Mouse (Mus musculus) heart, embryonic 15.5 days (tissue): ENCODE measurements around the gene Gimap9. TPM values are rescaled to one million over a fixed set of nuclear protein-coding genes. Genes with fewer than 3 reads are reported as not detected.
A peak's percentile ranks its signal among the peaks of the same experiment; 100 is the strongest.
"Not testable (repeated sequence)": the region's sequence is repeated elsewhere in the genome, so short reads cannot be mapped to it uniquely, and the experiment has no call there.

Experiments
- ATAC-seq: fragments of 200-750 bp; cut with Nextera tagmentation; replicated peaks from 2 replicates; pipeline ENCODE4 v1.8.0; 2017; ENCODE audit warnings: low read depth, moderate TSS enrichment; ENCODE audit not compliant: insufficient number of reproducible peaks, insufficient read depth, low FRiP score
- H3K27ac ChIP-seq: fragments of 300-500 bp; sonication (generic); 2 replicates; pipeline ENCODE4 v1.5.1; 2015; ENCODE audit warnings: mild to moderate bottlenecking, inconsistent platforms
- H3K27me3 ChIP-seq: fragments of 300-500 bp; sonication (generic); 2 replicates; pipeline ENCODE4 v1.6.1; 2015; ENCODE audit warnings: inconsistent platforms
- H3K36me3 ChIP-seq: fragments of 300-500 bp; sonication (generic); 2 replicates; pipeline ENCODE4 v1.6.1; 2015; ENCODE audit warnings: mild to moderate bottlenecking, inconsistent platforms
- H3K4me1 ChIP-seq: fragments of 300-500 bp; sonication (generic); replicated peaks from 2 replicates; pipeline ENCODE4 v1.6.1; 2015; ENCODE audit warnings: inconsistent platforms
- H3K4me2 ChIP-seq: fragments of 300-500 bp; sonication (generic); 2 replicates; pipeline ENCODE4 v1.6.1; 2015; ENCODE audit warnings: inconsistent platforms, mild to moderate bottlenecking, moderate library complexity
- H3K4me3 ChIP-seq: fragments of 300-500 bp; sonication (generic); 2 replicates; pipeline ENCODE4 v1.5.1; 2015; ENCODE audit warnings: mild to moderate bottlenecking, inconsistent platforms
- H3K9ac ChIP-seq: fragments of 300-500 bp; sonication (generic); 2 replicates; pipeline ENCODE4 v1.6.1; 2015; ENCODE audit warnings: mild to moderate bottlenecking, inconsistent platforms
- H3K9me3 ChIP-seq: fragments of 300-500 bp; sonication (generic); replicated peaks from 2 replicates; pipeline ENCODE4 v1.6.1; 2016; ENCODE audit warnings: inconsistent platforms
- WGBS: fragments of 180-500 bp; shearing (Covaris S2); methylation state at CpG from one replicate; pipeline ENCODE4 v1.1.7; 2015; ENCODE audit warnings: mixed read lengths; 5-methylcytosine and 5-hydroxymethylcytosine counted together
- polyA plus RNA-seq: library from polyadenylated mRNA; unstranded; fragments of >200 nt; fragmentation: Nextera tagmentation; extraction: Ambion mirVana; gene quantifications from 2 replicates; pipeline ENCODE4 v1.2.1, GENCODE M21; 2015

Gene Gimap9
- polyA plus RNA-seq, 1 experiment from 2014 or later = 7.9 TPM

DNA sequence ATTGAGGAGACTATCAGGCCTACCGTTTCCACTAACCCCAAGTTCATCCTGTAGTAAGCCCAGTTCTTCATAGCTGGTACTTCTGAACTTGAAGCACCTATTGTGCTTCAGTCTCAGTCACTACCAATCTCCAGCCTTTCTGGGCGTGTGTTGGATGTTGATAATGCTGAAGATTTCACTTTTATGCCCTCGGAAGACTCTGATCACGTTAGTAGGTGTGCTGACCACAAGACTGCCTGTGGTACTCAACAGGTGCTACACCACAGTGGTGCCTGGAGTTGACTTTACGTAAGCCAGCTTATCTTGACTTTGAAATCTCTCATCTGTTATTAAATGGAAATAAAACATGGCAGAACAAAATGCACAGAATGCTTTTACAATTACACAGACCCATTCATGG lies 4.5 kb downstream of the Gimap9 start:
- 68% methylated on average over 5 of the region's 5 CpGs for WGBS
- no peak for ATAC-seq
- no peaks in the 10 kb centered on the region for H3K36me3 ChIP-seq
- no peak overlapping the region for H3K4me3 ChIP-seq
- H3K4me2 ChIP-seq = no peak overlapping the region
- no peak overlapping the region for H3K27ac ChIP-seq
- H3K9ac ChIP-seq = no peak overlapping the region
- no peaks in the 10 kb centered on the region for H3K9me3 ChIP-seq
- H3K27me3 ChIP-seq = no peaks in the 10 kb centered on the region
- 0 out of 2 replicates have a peak, but pooled peaks cover 4% of the 10 kb centered on the region for H3K4me1 ChIP-seq

DNA sequence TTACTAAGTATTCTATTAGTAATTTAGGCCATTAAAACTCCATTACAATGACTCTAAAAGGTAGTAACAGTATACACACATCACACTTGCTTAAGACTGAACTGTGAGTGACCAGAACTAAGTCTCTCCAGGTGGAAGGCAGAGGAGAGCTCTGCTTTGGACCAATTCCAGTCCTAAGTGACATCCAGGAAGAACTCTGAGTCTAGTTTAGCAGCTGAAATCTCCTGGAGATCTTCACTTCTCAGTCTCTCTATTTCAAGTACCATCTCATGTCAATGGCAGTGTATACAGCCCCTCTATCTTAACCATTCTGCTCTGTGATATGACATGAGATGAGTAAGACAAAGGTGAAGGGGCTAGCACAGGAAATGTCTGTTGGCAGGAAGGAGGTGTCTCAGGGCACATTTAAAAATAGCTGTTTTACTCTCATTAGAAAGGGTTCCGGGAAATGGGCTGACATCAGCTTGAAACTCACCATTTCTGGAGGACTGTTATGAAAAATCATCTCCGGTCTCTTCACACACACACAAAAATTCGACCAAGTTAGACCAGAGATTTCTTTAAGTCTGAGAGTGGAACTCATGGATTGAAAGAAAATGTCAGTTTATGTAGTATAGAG lies 5.7 kb downstream of the Gimap9 start:
- H3K27me3 ChIP-seq = no peaks in the 10 kb centered on the region
- no peak overlapping the region for H3K4me3 ChIP-seq
- no peaks in the 10 kb centered on the region for H3K4me1 ChIP-seq
- H3K27ac ChIP-seq = 0 out of 2 replicates have a peak overlapping the region, but pooled peaks have one; percentile 29
- ATAC-seq = no peak
- H3K36me3 ChIP-seq = no peaks in the 10 kb centered on the region
- no peaks in the 10 kb centered on the region for H3K9me3 ChIP-seq
- H3K4me2 ChIP-seq = no peak overlapping the region
- H3K9ac ChIP-seq = no peak overlapping the region
- 58% methylated on average over 3 of the region's 3 CpGs for WGBS

DNA sequence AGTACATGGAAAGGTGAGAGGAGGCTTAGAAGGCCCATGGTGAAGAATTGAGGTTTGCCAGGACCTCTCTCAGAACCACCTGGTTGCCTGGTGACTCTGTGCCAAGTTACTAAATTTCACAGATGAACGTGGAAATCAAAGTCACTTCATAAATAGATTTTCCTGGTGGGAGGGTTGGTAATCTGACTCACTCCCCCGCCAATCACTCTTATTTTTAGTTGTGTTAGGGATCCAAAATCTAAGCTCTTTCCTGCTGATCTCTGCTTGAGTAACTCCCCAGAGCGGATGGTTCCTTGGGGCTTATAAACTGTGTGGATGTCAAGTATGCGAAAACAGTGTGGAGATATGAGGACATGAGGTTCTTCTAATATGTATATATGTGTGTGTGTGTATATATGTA lies 6.3 kb downstream of the Gimap9 start:
- WGBS = 60% methylated on average over 4 of the region's 4 CpGs
- Histone ChIP-seq H3K27me3 (no peaks in the 10 kb centered on the region), H3K4me1 (0 out of 2 replicates have a peak, but pooled peaks cover 4% of the 10 kb centered on the region), H3K36me3 (no peaks in the 10 kb centered on the region), H3K4me2 (no peak overlapping the region), H3K4me3 (no peak overlapping the region), H3K9ac (no peak overlapping the region), H3K9me3 (no peaks in the 10 kb centered on the region), H3K27ac (0 out of 2 replicates have a peak overlapping the region, but pooled peaks have one; percentile 18)
- ATAC-seq = no peak

DNA sequence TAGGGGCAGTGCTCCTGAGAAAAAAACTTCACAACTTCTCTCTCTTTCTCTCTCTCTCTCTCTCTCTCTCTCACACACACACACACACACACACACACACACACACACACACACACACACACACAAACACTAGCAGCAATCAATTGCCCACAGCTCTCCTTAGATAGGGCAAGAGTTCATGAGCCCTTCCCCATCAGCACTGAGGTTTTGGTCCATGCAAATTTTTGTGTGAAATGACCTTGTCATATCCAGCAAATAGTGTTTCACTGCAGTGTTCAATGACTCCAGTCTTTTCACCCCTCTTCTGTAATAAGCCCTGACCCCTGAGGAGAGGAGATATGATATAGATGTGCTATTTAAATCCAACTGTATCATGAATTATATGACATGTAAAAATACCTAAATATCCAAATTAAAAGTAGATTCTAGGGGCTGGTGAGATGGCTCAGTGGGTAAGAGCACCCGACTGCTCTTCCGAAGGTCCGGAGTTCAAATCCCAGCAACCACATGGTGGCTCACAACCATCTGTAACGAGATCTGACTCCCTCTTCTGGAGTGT lies 7.4 kb downstream of the Gimap9 start:
- not testable (repeated sequence) for H3K27me3 ChIP-seq, ATAC-seq

DNA sequence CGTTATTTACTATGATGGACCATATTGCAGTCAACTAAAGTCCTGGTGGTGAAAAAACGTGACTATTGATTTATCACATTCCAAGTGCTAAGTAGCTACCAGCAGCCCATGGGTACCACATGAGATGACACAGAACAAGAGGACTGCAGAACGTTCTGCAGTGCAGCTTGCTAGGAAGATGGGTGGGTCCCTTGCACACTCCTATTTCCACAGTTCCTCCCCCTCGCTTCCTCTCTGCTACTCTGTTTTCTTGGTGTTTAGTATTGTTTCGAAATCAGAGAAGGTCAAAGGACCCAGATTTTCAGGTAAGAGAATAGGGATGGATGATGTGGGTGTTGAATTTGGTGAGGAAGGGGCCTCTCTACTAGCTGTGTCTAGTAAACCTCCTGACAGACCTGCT lies 8.4 kb downstream of the Gimap9 start, which contains the start of gene Gimap4:
TSS of gene Gimap4 (plus strand) at position 231 of the 400 bp plus-strand sequence.
- Histone ChIP-seq H3K9ac (no peak within 1 kb of the TSS), H3K27ac (peak within 1 kb of the TSS; percentile 72), H3K27me3 (no peaks in the 10 kb centered on the region), H3K4me3 (peak within 1 kb of the TSS; percentile 28), H3K4me2 (peak within 1 kb of the TSS; percentile 21), H3K36me3 (no peaks in the 10 kb centered on the region), H3K4me1 (0 out of 2 replicates have a peak, but pooled peaks cover 4% of the 10 kb centered on the region), H3K9me3 (no peaks in the 10 kb centered on the region)
- ATAC-seq = no peak
- whole genome bisulfite sequencing = 63% methylated on average over 5 of the region's 5 CpGs

More for the DNA sequence above, 7.4 kb downstream of the Gimap9 start:
- H3K36me3 ChIP-seq, H3K27ac ChIP-seq, H3K9me3 ChIP-seq, H3K9ac ChIP-seq, H3K4me1 ChIP-seq, H3K4me3 ChIP-seq, H3K4me2 ChIP-seq: not testable (repeated sequence)
- 99% methylated on average over 4 of the region's 4 CpGs for WGBS

DNA sequence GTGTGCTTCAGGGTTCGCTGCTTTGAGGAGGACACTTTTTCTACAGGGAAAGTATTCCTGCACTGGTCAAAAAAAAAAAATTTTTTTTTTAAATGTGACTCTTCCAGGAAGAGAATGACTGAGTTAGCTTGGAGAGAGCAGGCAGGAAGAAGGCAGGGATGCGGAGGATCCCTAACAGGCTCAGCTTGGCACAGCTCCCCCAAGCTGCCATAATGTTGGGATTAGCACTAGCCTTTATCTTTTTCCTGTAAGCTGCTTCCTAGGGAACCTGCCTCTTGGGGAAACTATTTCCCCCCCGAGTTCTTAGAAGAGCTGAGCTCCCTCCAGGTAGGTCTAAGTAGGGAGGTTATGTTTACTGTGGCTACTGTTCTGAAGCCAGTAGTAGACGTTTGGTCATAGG lies 8.9 kb downstream of the Gimap9 start:
- WGBS = 43% methylated on average over 4 of the region's 4 CpGs
- H3K4me3 ChIP-seq = peak overlapping the region; percentile 28

DNA sequence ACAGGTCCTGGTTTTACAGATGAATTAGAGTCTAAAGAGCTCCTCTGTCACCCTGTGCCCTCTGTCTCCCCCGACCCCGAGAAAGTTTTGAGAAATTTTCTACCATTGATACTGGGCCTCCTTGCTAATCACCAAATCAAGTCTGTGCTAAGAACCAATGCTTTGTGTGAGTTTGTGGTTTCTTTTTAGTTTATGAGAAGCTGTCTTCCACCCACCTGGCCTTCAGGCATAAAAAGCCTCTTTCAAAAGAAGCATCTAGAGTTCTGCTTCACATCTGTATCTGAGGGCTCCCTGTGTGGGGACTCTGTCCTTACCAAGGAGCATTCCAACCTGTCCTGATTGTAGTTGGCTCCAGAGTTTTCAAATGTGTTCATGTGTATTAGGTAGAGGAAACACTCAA lies 9.3 kb downstream of the Gimap9 start:
- peak overlapping the region; percentile 21 for H3K4me2 ChIP-seq
- no peak for ATAC-seq
- peak overlapping the region; percentile 28 for H3K4me3 ChIP-seq
- no peaks in the 10 kb centered on the region for H3K9me3 ChIP-seq
- no peak overlapping the region for H3K9ac ChIP-seq
- H3K36me3 ChIP-seq = no peaks in the 10 kb centered on the region
- H3K27ac ChIP-seq = peak overlapping the region; percentile 72
- H3K27me3 ChIP-seq = no peaks in the 10 kb centered on the region
- WGBS = 55% methylated on average over 2 of the region's 2 CpGs
- 0 out of 2 replicates have a peak, but pooled peaks cover 4% of the 10 kb centered on the region for H3K4me1 ChIP-seq

More for the DNA sequence above, 8.9 kb downstream of the Gimap9 start:
- Histone ChIP-seq H3K9me3 (no peaks in the 10 kb centered on the region), H3K36me3 (no peaks in the 10 kb centered on the region), H3K4me2 (peak overlapping the region; percentile 21), H3K27me3 (no peaks in the 10 kb centered on the region), H3K27ac (peak overlapping the region; percentile 72), H3K9ac (no peak overlapping the region), H3K4me1 (0 out of 2 replicates have a peak, but pooled peaks cover 4% of the 10 kb centered on the region)
- ATAC-seq = no peak

DNA sequence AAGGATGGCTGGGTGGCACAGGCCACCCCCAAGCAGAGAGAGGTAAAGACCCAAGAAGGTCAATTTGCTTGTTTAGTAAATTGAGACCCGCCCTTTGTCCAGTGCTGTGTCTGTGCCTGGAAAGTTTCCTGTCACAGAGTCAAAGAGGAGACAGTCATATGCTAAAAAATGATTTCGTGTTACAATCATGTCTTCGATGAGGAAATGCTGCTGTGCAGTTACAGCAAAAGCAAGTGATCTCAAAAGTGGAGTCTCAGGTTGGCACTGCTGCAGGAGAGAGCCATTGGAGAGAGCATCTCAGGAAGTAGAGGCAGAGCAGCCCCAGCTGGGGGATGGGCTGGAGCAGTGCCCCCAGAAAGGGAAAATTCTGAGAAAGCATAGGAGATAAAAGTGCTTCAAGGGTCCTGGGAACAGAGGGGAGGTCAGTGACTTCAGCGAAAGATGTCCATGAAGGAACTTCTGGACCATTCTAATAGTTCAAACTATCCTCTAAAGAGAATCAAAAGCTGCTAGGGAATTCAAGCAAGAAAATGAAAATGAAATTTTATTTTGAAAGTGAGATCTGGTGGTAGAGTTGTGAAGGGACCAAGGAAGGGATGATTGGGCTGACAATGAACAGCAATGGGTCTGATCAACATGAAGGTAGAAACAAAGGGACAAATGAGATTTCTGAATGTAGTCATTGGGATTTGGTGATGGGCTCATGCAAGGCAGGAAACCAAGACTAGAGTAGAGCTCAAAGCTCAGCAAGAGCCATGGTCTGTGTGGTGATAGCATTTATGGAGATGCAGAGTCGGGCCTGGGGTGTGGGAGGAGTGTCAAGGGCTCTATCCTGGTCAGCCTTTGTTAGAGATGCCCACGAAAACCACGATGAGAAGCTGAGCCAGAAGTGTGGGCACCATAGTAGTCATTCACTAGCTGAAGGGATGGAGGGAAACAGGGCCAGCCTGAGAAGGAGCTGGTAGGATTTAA lies 10.1 kb downstream of the Gimap9 start:
- peak overlapping the region; percentile 28 for H3K4me3 ChIP-seq
- 0 out of 2 replicates have a peak, but pooled peaks cover 4% of the 10 kb centered on the region for H3K4me1 ChIP-seq
- peak overlapping the region; percentile 72 for H3K27ac ChIP-seq
- 67% methylated on average over 7 of the region's 7 CpGs for WGBS
- peak overlapping the region; percentile 21 for H3K4me2 ChIP-seq
- no peaks in the 10 kb centered on the region for H3K9me3 ChIP-seq
- no peaks in the 10 kb centered on the region for H3K27me3 ChIP-seq
- no peaks in the 10 kb centered on the region for H3K36me3 ChIP-seq
- H3K9ac ChIP-seq = no peak overlapping the region
- ATAC-seq = no peak

DNA sequence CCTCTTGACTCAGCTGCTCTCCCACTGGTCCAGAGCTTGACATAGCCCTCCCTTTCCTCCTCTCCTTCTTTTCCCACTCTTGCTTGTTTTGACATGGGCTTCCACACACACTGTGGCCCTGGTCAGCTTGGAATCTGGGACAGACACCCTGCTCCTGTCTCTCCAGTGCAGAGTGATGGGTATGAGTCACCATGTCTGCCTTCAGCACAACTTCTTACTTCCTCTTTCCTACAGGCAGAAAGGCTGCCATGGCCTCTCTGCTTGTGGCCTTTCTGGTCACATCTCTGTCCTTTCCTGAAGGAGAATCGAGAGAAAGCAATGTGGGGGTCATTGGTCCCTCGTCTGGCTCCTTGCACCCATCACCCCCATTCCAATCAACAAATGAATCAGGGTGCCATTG lies 11.1 kb downstream of the Gimap9 start:
- no peak overlapping the region; the same call in 1 of the 2 replicates for H3K4me2 ChIP-seq
- H3K4me1 ChIP-seq = 0 out of 2 replicates have a peak, but pooled peaks cover 4% of the 10 kb centered on the region
- H3K27me3 ChIP-seq = no peaks in the 10 kb centered on the region
- no peak for ATAC-seq
- no peak overlapping the region for H3K9ac ChIP-seq
- no peak overlapping the region for H3K4me3 ChIP-seq
- no peak overlapping the region for H3K27ac ChIP-seq
- WGBS = 45% methylated on average over 2 of the region's 2 CpGs
- no peaks in the 10 kb centered on the region for H3K36me3 ChIP-seq
- H3K9me3 ChIP-seq = no peaks in the 10 kb centered on the region

DNA sequence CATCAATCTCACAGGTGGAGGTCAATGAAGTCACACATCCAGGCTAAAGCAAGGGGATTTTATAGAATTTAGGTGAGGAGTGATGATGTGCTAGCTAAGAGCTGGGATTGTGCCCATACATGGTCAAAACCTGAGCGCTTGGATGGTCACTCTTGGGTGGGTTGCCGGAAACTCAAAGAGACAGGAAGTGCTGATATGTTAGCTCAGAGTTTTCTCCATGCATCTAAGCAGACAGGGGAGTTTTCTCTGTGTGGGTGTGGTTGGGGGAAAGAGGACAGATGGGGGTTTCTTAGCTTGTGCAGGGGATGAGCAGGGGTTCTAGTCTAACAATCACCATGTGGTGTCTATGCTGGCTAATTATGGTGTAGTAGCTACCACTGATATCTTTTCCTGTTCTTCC lies 13.4 kb downstream of the Gimap9 start:
- ATAC-seq = no peak
- no peaks in the 10 kb centered on the region for H3K27me3 ChIP-seq
- no peak overlapping the region for H3K9ac ChIP-seq
- no peaks in the 10 kb centered on the region for H3K9me3 ChIP-seq
- H3K4me2 ChIP-seq = no peak overlapping the region
- no peak overlapping the region for H3K27ac ChIP-seq
- no peaks in the 10 kb centered on the region for H3K36me3 ChIP-seq
- WGBS = 51% methylated on average over 2 of the region's 2 CpGs
- no peak overlapping the region for H3K4me3 ChIP-seq
- H3K4me1 ChIP-seq = 0 out of 2 replicates have a peak, but pooled peaks cover 4% of the 10 kb centered on the region

DNA sequence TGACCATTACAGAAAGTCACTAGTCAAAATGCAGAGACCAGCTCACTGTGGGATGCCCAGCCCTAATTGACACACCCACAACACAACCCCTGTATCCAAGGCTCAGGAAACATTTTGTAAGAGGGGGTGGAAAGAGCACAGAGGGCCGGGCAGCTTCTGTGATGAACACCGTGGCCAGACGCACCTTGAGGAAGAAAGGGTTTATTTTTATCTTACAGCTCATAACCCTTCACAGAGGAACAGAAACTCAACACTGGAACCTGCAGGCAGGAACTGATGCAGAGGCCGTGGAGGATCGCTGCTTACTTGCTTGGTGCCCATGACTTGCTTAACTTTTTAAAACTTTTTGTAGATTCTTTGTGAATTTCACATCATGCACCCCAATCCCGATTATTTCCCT lies 17.0 kb downstream of the Gimap9 start:
- H3K36me3 ChIP-seq = no peaks in the 10 kb centered on the region
- no peak overlapping the region for H3K4me2 ChIP-seq
- H3K4me1 ChIP-seq = no peaks in the 10 kb centered on the region
- H3K27me3 ChIP-seq = no peaks in the 10 kb centered on the region
- H3K4me3 ChIP-seq = no peak overlapping the region
- H3K27ac ChIP-seq = no peak overlapping the region
- 70% methylated on average over 6 of the region's 6 CpGs for WGBS
- H3K9me3 ChIP-seq = no peaks in the 10 kb centered on the region
- H3K9ac ChIP-seq = no peak overlapping the region
- no peak for ATAC-seq
